8 mouse cellular contexts compared by ENCODE assay signal in genomic region chr9:59577844-59578504, GRCm38 (mm10). TPM values are rescaled to one million over a fixed set of nuclear protein-coding genes. Genes with fewer than 3 reads are reported as not detected.
DNase-seq lines count a peak whose midpoint lies in the region; ATAC-seq and TF ChIP-seq lines count a peak whose summit lies in the region.

Celf6 (plus strand) TSS chr9:59577917.

- H3K9me3 ChIP-seq in embryonic facial prominence, embryonic 13.5 days, result no peaks in the 10 kb centered on the region
- no peaks in the 10 kb centered on the region for H3K9me3 ChIP-seq in limb, embryonic 13.5 days
- no peaks in the 10 kb centered on the region for H3K9me3 ChIP-seq in midbrain, embryonic 15.5 days

- no peak for TF ChIP-seq POLR2A in heart, adult 2 months (IDR thresholded peaks at IDR 0.05; ENCODE audit: insufficient read depth, low read depth, low read length)
- TF ChIP-seq POLR2A in kidney, adult 2 months (IDR thresholded peaks at IDR 0.05; ENCODE audit: low read depth, low read length), result no peak

- no peak for TF ChIP-seq CTCF in heart, adult 2 months (IDR thresholded peaks at IDR 0.05)
- no peak for TF ChIP-seq CTCF in kidney, adult 2 months (conservative IDR thresholded peaks at IDR 0.05; ENCODE audit: insufficient read depth, insufficient read length, low read depth, low read length)

- peak within 1 kb of the TSS; percentile 48 for H3K4me3 ChIP-seq in embryonic facial prominence, embryonic 13.5 days
- H3K4me3 ChIP-seq in heart, adult 2 months, result peak within 1 kb of the TSS; percentile 41
- H3K4me3 ChIP-seq in kidney, adult 2 months (ENCODE audit: insufficient read depth, low read depth, low read length), result peak within 1 kb of the TSS; percentile 44
- H3K4me3 ChIP-seq in limb, embryonic 13.5 days, result peak within 1 kb of the TSS; percentile 47
- peak within 1 kb of the TSS; percentile 53 for H3K4me3 ChIP-seq in midbrain, embryonic 15.5 days

- H3K4me2 ChIP-seq in embryonic facial prominence, embryonic 13.5 days, result peak within 1 kb of the TSS; percentile 73
- H3K4me2 ChIP-seq in limb, embryonic 13.5 days (replicated peaks), result peak within 1 kb of the TSS; percentile 69
- peak within 1 kb of the TSS; percentile 70 for H3K4me2 ChIP-seq in midbrain, embryonic 15.5 days

- H3K36me3 ChIP-seq in embryonic facial prominence, embryonic 13.5 days, result no peaks in the 10 kb centered on the region
- no peaks in the 10 kb centered on the region for H3K36me3 ChIP-seq in heart, adult 2 months (ENCODE audit: control insufficient read depth, insufficient read depth, low read length)
- no peaks in the 10 kb centered on the region for H3K36me3 ChIP-seq in kidney, adult 2 months (ENCODE audit: control insufficient read depth, insufficient read depth, low read length)
- H3K36me3 ChIP-seq in limb, embryonic 13.5 days, result no peaks in the 10 kb centered on the region
- no peaks in the 10 kb centered on the region for H3K36me3 ChIP-seq in midbrain, embryonic 15.5 days (replicated peaks)

- intact Hi-C loops in heart, adult 2 months (cut with DNase I), result no loop called here

- under 1% methylated on average over 48 of the region's 61 CpGs for WGBS in embryonic facial prominence, embryonic 13.5 days
- WGBS in heart, adult 2 months, result 1% methylated on average over 58 of the region's 61 CpGs
- WGBS in kidney, adult 2 months, result 3% methylated on average over 59 of the region's 61 CpGs
- under 1% methylated on average over 60 of the region's 61 CpGs for WGBS in limb, embryonic 13.5 days
- WGBS in midbrain, embryonic 15.5 days, result 0% methylated on average over 60 of the region's 61 CpGs

- H3K27me3 ChIP-seq in embryonic facial prominence, embryonic 13.5 days, result peaks cover 38% of the 10 kb centered on the region
- H3K27me3 ChIP-seq in heart, adult 2 months (ENCODE audit: control insufficient read depth, insufficient read depth, low read length), result peaks cover 2% of the 10 kb centered on the region; the same call in 1 of the 2 replicates
- no peaks in the 10 kb centered on the region; the same call in 1 of the 2 replicates for H3K27me3 ChIP-seq in kidney, adult 2 months (replicated peaks; ENCODE audit: control insufficient read depth, insufficient read depth, low read length)
- H3K27me3 ChIP-seq in limb, embryonic 13.5 days, result peaks cover 48% of the 10 kb centered on the region
- 0 out of 2 replicates have a peak, but pooled peaks cover 4% of the 10 kb centered on the region for H3K27me3 ChIP-seq in midbrain, embryonic 15.5 days (replicated peaks)

- DNase-seq in layer of hippocampus, adult 11-12 months (ENCODE audit: low spot score), result peak; percentile 90
- DNase-seq in layer of hippocampus, adult 9-10 months (ENCODE audit: low spot score), result no peak
- DNase-seq in heart, adult 2 months, result peak; percentile 72 to 75
- DNase-seq in kidney, adult 2 months, result peak; percentile 74
- peak; percentile 39 to 43 for DNase-seq in spleen, adult 18-20 months

- peak; percentile 97 for ATAC-seq in embryonic facial prominence, embryonic 13.5 days (ENCODE audit: insufficient number of reproducible peaks, insufficient read depth, low FRiP score, low TSS enrichment, low read depth)
- peak; percentile 97 for ATAC-seq in limb, embryonic 13.5 days (ENCODE audit: low FRiP score, low read depth)
- ATAC-seq in midbrain, embryonic 15.5 days (replicated peaks), result peak; percentile 98

- no peak within 1 kb of the TSS for H3K27ac ChIP-seq in embryonic facial prominence, embryonic 13.5 days
- H3K27ac ChIP-seq in heart, adult 2 months, result no peak within 1 kb of the TSS
- no peak within 1 kb of the TSS for H3K27ac ChIP-seq in kidney, adult 2 months (ENCODE audit: insufficient read depth, low read depth, low read length)
- no peak within 1 kb of the TSS for H3K27ac ChIP-seq in limb, embryonic 13.5 days
- peak within 1 kb of the TSS; percentile 71 for H3K27ac ChIP-seq in midbrain, embryonic 15.5 days

- no peak within 1 kb of the TSS for H3K9ac ChIP-seq in embryonic facial prominence, embryonic 13.5 days
- no peak within 1 kb of the TSS for H3K9ac ChIP-seq in heart, adult 2 months (ENCODE audit: low read depth, low read length)
- H3K9ac ChIP-seq in limb, embryonic 13.5 days, result no peak within 1 kb of the TSS
- peak within 1 kb of the TSS; percentile 49 for H3K9ac ChIP-seq in midbrain, embryonic 15.5 days

- peaks cover 12% of the 10 kb centered on the region for H3K4me1 ChIP-seq in embryonic facial prominence, embryonic 13.5 days
- H3K4me1 ChIP-seq in heart, adult 2 months (ENCODE audit: control insufficient read depth, insufficient read depth, low read length), result no peaks in the 10 kb centered on the region
- H3K4me1 ChIP-seq in kidney, adult 2 months (ENCODE audit: control insufficient read depth, insufficient read depth, low read length), result no peaks in the 10 kb centered on the region
- H3K4me1 ChIP-seq in limb, embryonic 13.5 days, result peaks cover 11% of the 10 kb centered on the region
- peaks cover 27% of the 10 kb centered on the region for H3K4me1 ChIP-seq in midbrain, embryonic 15.5 days

- TF ChIP-seq EP300 in heart, adult 2 months (IDR thresholded peaks at IDR 0.05; ENCODE audit: insufficient read depth, low read depth, low read length), result no peak

- H3K79me2 ChIP-seq in heart, adult 2 months (replicated peaks; ENCODE audit: control insufficient read depth, insufficient read depth, low read length), result no peaks in the 10 kb centered on the region

RNA-seq across cellular contexts. Expression of gene Celf6, which starts in this region (rescaled TPM):
- 0.44 and 1.0 TPM in 2 replicates for polyA plus RNA-seq in embryonic facial prominence, embryonic 13.5 days (2015; fragmentation: Nextera tagmentation; extraction: Ambion mirVana)
- not detected for total RNA-seq in heart, adult 2 months (2021)
- polyA plus RNA-seq in heart, adult 2 months (2012; rRNA removed), result 0.18 TPM in 1 of 2 replicates, not detected in the other
- polyA plus RNA-seq in kidney, adult 2 months (2012; rRNA removed), result 0.18 and 0.30 TPM in 2 replicates
- polyA plus RNA-seq in limb, embryonic 13.5 days (2015; fragmentation: Nextera tagmentation; extraction: Ambion mirVana), result 0.08 and 0.36 TPM in 2 replicates
- polyA plus RNA-seq in midbrain, embryonic 15.5 days (2015; fragmentation: Nextera tagmentation; extraction: Ambion mirVana), result 58.0 and 61.8 TPM in 2 replicates

Comparison
In these comparisons a context has a peak if more than half of its experiments do, and no peak if none do; other contexts are left out.
1. RNA of gene Celf6 (polyA plus RNA-seq): 58.0 to 61.8 TPM in midbrain, embryonic 15.5 days; 0.44 to 1.0 TPM in embryonic facial prominence, embryonic 13.5 days, 0.08 to 0.36 TPM in limb, embryonic 13.5 days, 0.18 to 0.30 TPM in kidney, adult 2 months and 0.18 TPM in heart, adult 2 months; every median in the first group is over 10 times any median in the second.
2. Peak in DNase-seq and H3K4me3 ChIP-seq in heart, adult 2 months; RNA of the gene not detected or under 1 TPM.
3. Peak in DNase-seq and H3K4me3 ChIP-seq in kidney, adult 2 months; RNA of the gene not detected or under 1 TPM.
4. Peak in ATAC-seq, H3K4me3 ChIP-seq and H3K4me2 ChIP-seq in limb, embryonic 13.5 days; RNA of the gene not detected or under 1 TPM.
5. Peak in every context shown above with its lines, with median percentiles within 50 percentile points of each other: ATAC-seq, H3K4me2 ChIP-seq and H3K4me3 ChIP-seq.